Mouse (Mus musculus) mesoderm, embryonic 11.5 days (tissue): ENCODE measurements around the gene A230072I06Rik.
A peak's percentile ranks its signal among the peaks of the same experiment; 100 is the strongest.

Experiments used
- DNase-seq: peaks from one replicate; pipeline ENCODE4 v3.0.0-alpha.2; 2012; ENCODE audit warnings: low read depth, low spot score

A230072I06Rik gene

GRCm38 (mm10) chr8:12278663-12279312, at the start of gene A230072I06Rik:
Gene A230072I06Rik, plus strand, starts transcription at chr8:12278819.
- peak; percentile 7 for DNase-seq

- peak; percentile 66 for DNase-seq
Measured at GRCm38 (mm10) chr8:12234039-12234438, 44.6 kb upstream of the A230072I06Rik start.

- DNase-seq = no peak
Measured at GRCm38 (mm10) chr8:12238775-12239174, 39.8 kb upstream of the A230072I06Rik start.

GRCm38 (mm10) chr8:12240143-12240542, 38.5 kb upstream of the A230072I06Rik start:
- no peak for DNase-seq

- no peak for DNase-seq
Measured at GRCm38 (mm10) chr8:12243746-12244145, 34.9 kb upstream of the A230072I06Rik start.

GRCm38 (mm10) chr8:12259890-12260289, 18.7 kb upstream of the A230072I06Rik start:
- DNase-seq = no peak

- DNase-seq = no peak
Measured at GRCm38 (mm10) chr8:12260476-12261029, 18.1 kb upstream of the A230072I06Rik start.

GRCm38 (mm10) chr8:12261556-12261955, 17.1 kb upstream of the A230072I06Rik start:
- peak; percentile 12 for DNase-seq

- DNase-seq = no peak
Measured at GRCm38 (mm10) chr8:12264996-12265395, 13.6 kb upstream of the A230072I06Rik start.

GRCm38 (mm10) chr8:12267863-12268262, 10.8 kb upstream of the A230072I06Rik start:
- DNase-seq = peak; percentile 7

GRCm38 (mm10) chr8:12268306-12268829, 10.3 kb upstream of the A230072I06Rik start:
- peak; percentile 67 for DNase-seq

GRCm38 (mm10) chr8:12279482-12280192, 1.0 kb downstream of the A230072I06Rik start:
- no peak for DNase-seq

GRCm38 (mm10) chr8:12282128-12282527, 3.5 kb downstream of the A230072I06Rik start:
- no peak for DNase-seq

- no peak for DNase-seq
Measured at GRCm38 (mm10) chr8:12290551-12290950, 11.9 kb downstream of the A230072I06Rik start.

GRCm38 (mm10) chr8:12298326-12298950, 19.8 kb downstream of the A230072I06Rik start:
- DNase-seq = no peak

- no peak for DNase-seq
Measured at GRCm38 (mm10) chr8:12301998-12302397, 23.4 kb downstream of the A230072I06Rik start.

GRCm38 (mm10) chr8:12312975-12313734, 34.5 kb downstream of the A230072I06Rik start:
- DNase-seq = no peak

- no peak for DNase-seq
Measured at GRCm38 (mm10) chr8:12314258-12314657, 35.6 kb downstream of the A230072I06Rik start.

GRCm38 (mm10) chr8:12315177-12315576, 36.6 kb downstream of the A230072I06Rik start:
- no peak for DNase-seq

- no peak for DNase-seq
Measured at GRCm38 (mm10) chr8:12319755-12320455, 41.3 kb downstream of the A230072I06Rik start.

GRCm38 (mm10) chr8:12322071-12322470, 43.5 kb downstream of the A230072I06Rik start:
- no peak for DNase-seq
